Mouse (Mus musculus): ENCODE measurements around the gene St14. TPM values are rescaled to one million over a fixed set of nuclear protein-coding genes. Genes with fewer than 3 reads are reported as not detected.

Gene St14
- total RNA-seq, 1 experiment = 44.3 TPM

GRCm38 (mm10) chr9:31151050-31151449, 19.4 kb upstream of the St14 start:
- H3K9ac ChIP-seq (ENCODE audit: insufficient read depth, low read depth, low read length, poor library complexity, severe bottlenecking) = no peak overlapping the region
- TF ChIP-seq CHD2 (IDR thresholded peaks at IDR 0.05; ENCODE audit: low read depth, low read length) (no peak), ZNF384 (IDR thresholded peaks at IDR 0.05; ENCODE audit: low read depth, low read length) (no peak), ZC3H11A (IDR thresholded peaks at IDR 0.05; ENCODE audit: borderline replicate concordance, low read depth, low read length) (no peak), HCFC1 (IDR thresholded peaks at IDR 0.05; ENCODE audit: borderline replicate concordance, insufficient read depth, low read length) (no peak), MAFK (IDR thresholded peaks at IDR 0.05; ENCODE audit: insufficient read depth, low read depth, low read length) (no peak)
- no peak overlapping the region for H3K27ac ChIP-seq (ENCODE audit: insufficient read depth, low read depth, low read length, poor library complexity, severe bottlenecking)
- in situ Hi-C loops (cut with MboI; ENCODE audit: low sequenced_read_pairs in 2 of 2, unreplicated experiment in 2 of 2) = no loop called here
- no peaks in the 10 kb centered on the region for H3K9me3 ChIP-seq (ENCODE audit: control insufficient read depth, insufficient read depth, low read depth, low read length)
- H3K4me3 ChIP-seq (ENCODE audit: insufficient read depth in 1 of 2, low read depth in 1 of 2, low read length in 2 of 2, poor library complexity in 1 of 2, severe bottlenecking in 1 of 2) = no peak overlapping the region
- peaks cover 31% of the 10 kb centered on the region for H3K36me3 ChIP-seq (ENCODE audit: control insufficient read depth, insufficient read depth, low read length, poor library complexity, severe bottlenecking)
- DNase-seq (ENCODE audit: low read depth, low spot score) = peak; percentile 47
- H3K4me1 ChIP-seq (ENCODE audit: control insufficient read depth in 2 of 2, insufficient read depth in 2 of 2, low read length in 2 of 2, poor library complexity in 1 of 2) = peaks cover 0 to 2% of the 10 kb centered on the region in 2 experiments; a peak in 1 of 4 replicates

GRCm38 (mm10) chr9:31148135-31148534, 16.5 kb upstream of the St14 start:
- in situ Hi-C loops (cut with MboI; ENCODE audit: low sequenced_read_pairs in 2 of 2, unreplicated experiment in 2 of 2) = no loop called here
- Histone ChIP-seq H3K9me3 (ENCODE audit: control insufficient read depth, insufficient read depth, low read depth, low read length) (no peaks in the 10 kb centered on the region), H3K4me3 (ENCODE audit: insufficient read depth in 1 of 2, low read depth in 1 of 2, low read length in 2 of 2, poor library complexity in 1 of 2, severe bottlenecking in 1 of 2) (no peak overlapping the region), H3K27ac (ENCODE audit: insufficient read depth, low read depth, low read length, poor library complexity, severe bottlenecking) (no peak overlapping the region), H3K4me1 (ENCODE audit: control insufficient read depth in 2 of 2, insufficient read depth in 2 of 2, low read length in 2 of 2, poor library complexity in 1 of 2) (peaks cover 0 to 2% of the 10 kb centered on the region in 2 experiments; a peak in 1 of 4 replicates), H3K36me3 (ENCODE audit: control insufficient read depth, insufficient read depth, low read length, poor library complexity, severe bottlenecking) (peaks cover 23% of the 10 kb centered on the region), H3K9ac (ENCODE audit: insufficient read depth, low read depth, low read length, poor library complexity, severe bottlenecking) (no peak overlapping the region)
- no peak for DNase-seq (ENCODE audit: low read depth, low spot score)
- 0 out of 2 replicates have a peak, but pooled peaks have one; percentile 22 for TF ChIP-seq MAFK (IDR thresholded peaks at IDR 0.05; ENCODE audit: insufficient read depth, low read depth, low read length)
- no peak for TF ChIP-seq ZC3H11A (IDR thresholded peaks at IDR 0.05; ENCODE audit: borderline replicate concordance, low read depth, low read length)

GRCm38 (mm10) chr9:31145272-31145925, 13.7 kb upstream of the St14 start:
- in situ Hi-C loops (cut with MboI; ENCODE audit: low sequenced_read_pairs in 2 of 2, unreplicated experiment in 2 of 2) = no loop called here
- no peaks in the 10 kb centered on the region for H3K9me3 ChIP-seq (ENCODE audit: control insufficient read depth, insufficient read depth, low read depth, low read length)
- DNase-seq (ENCODE audit: low read depth, low spot score) = no peak
- no peak overlapping the region for H3K27ac ChIP-seq (ENCODE audit: insufficient read depth, low read depth, low read length, poor library complexity, severe bottlenecking)
- TF ChIP-seq ZNF384 (IDR thresholded peaks at IDR 0.05; ENCODE audit: low read depth, low read length) (no peak), HCFC1 (IDR thresholded peaks at IDR 0.05; ENCODE audit: borderline replicate concordance, insufficient read depth, low read length) (no peak), ZC3H11A (IDR thresholded peaks at IDR 0.05; ENCODE audit: borderline replicate concordance, low read depth, low read length) (no peak), CHD2 (IDR thresholded peaks at IDR 0.05; ENCODE audit: low read depth, low read length) (no peak), MAFK (IDR thresholded peaks at IDR 0.05; ENCODE audit: insufficient read depth, low read depth, low read length) (no peak)
- H3K36me3 ChIP-seq (ENCODE audit: control insufficient read depth, insufficient read depth, low read length, poor library complexity, severe bottlenecking) = peaks cover 7% of the 10 kb centered on the region; the same call in 1 of the 2 replicates
- no peak overlapping the region for H3K4me3 ChIP-seq (ENCODE audit: insufficient read depth in 1 of 2, low read depth in 1 of 2, low read length in 2 of 2, poor library complexity in 1 of 2, severe bottlenecking in 1 of 2)
- peaks cover 0 to 2% of the 10 kb centered on the region in 2 experiments; a peak in 1 of 4 replicates for H3K4me1 ChIP-seq (ENCODE audit: control insufficient read depth in 2 of 2, insufficient read depth in 2 of 2, low read length in 2 of 2, poor library complexity in 1 of 2)
- H3K9ac ChIP-seq (ENCODE audit: insufficient read depth, low read depth, low read length, poor library complexity, severe bottlenecking) = no peak overlapping the region

GRCm38 (mm10) chr9:31142924-31143323, 11.3 kb upstream of the St14 start:
- H3K27ac ChIP-seq (ENCODE audit: insufficient read depth, low read depth, low read length, poor library complexity, severe bottlenecking) = no peak overlapping the region
- H3K9ac ChIP-seq (ENCODE audit: insufficient read depth, low read depth, low read length, poor library complexity, severe bottlenecking) = no peak overlapping the region
- DNase-seq (ENCODE audit: low read depth, low spot score) = no peak
- 0 out of 4 replicates have a peak, but pooled peaks cover 0 to 2% of the 10 kb centered on the region in 2 experiments for H3K4me1 ChIP-seq (ENCODE audit: control insufficient read depth in 2 of 2, insufficient read depth in 2 of 2, low read length in 2 of 2, poor library complexity in 1 of 2)
- in situ Hi-C loops (cut with MboI; ENCODE audit: low sequenced_read_pairs in 2 of 2, unreplicated experiment in 2 of 2) = no loop called here
- H3K36me3 ChIP-seq (ENCODE audit: control insufficient read depth, insufficient read depth, low read length, poor library complexity, severe bottlenecking) = no peaks in the 10 kb centered on the region; the same call in 1 of the 2 replicates
- no peaks in the 10 kb centered on the region for H3K9me3 ChIP-seq (ENCODE audit: control insufficient read depth, insufficient read depth, low read depth, low read length)
- no peak for TF ChIP-seq ZC3H11A (IDR thresholded peaks at IDR 0.05; ENCODE audit: borderline replicate concordance, low read depth, low read length)
- no peak for TF ChIP-seq HCFC1 (IDR thresholded peaks at IDR 0.05; ENCODE audit: borderline replicate concordance, insufficient read depth, low read length)
- TF ChIP-seq CHD2 (IDR thresholded peaks at IDR 0.05; ENCODE audit: low read depth, low read length) = no peak
- no peak for TF ChIP-seq ZNF384 (IDR thresholded peaks at IDR 0.05; ENCODE audit: low read depth, low read length)
- TF ChIP-seq MAFK (IDR thresholded peaks at IDR 0.05; ENCODE audit: insufficient read depth, low read depth, low read length) = no peak
- no peak overlapping the region for H3K4me3 ChIP-seq (ENCODE audit: insufficient read depth in 1 of 2, low read depth in 1 of 2, low read length in 2 of 2, poor library complexity in 1 of 2, severe bottlenecking in 1 of 2)
